Mouse (Mus musculus) megakaryocyte, embryonic 14.5 days (primary cell): Measurements from ENCODE around the gene Tbce.

Experiments used
- FLI1 ChIP-seq: IDR thresholded peaks from 2 replicates; pipeline ENCODE4 v1.6.1; 2012; ENCODE audit warnings: low read length, inconsistent platforms, mixed read lengths
- GATA1 ChIP-seq: IDR thresholded peaks from 3 replicates; pipeline ENCODE4 v1.6.1; 2012; ENCODE audit warnings: mixed read lengths, low read length, inconsistent platforms, borderline replicate concordance

- TF ChIP-seq GATA1 (no peak), FLI1 (no peak)
Observed at GRCm38 (mm10) chr13:14064341-14065027, 25.0 kb upstream of the Tbce start.
